Mouse (Mus musculus): ENCODE results near the gene Olfr750. TPM values are rescaled to one million over a fixed set of nuclear protein-coding genes. Genes with fewer than 3 reads are reported as not detected.

Olfr750 gene
- total RNA-seq, 2 experiments from 2014 or later: not detected

GRCm38 (mm10) chr14:51027387-51028155 lies 46.7 kb downstream of the Olfr750 start:
- DNase-seq: no peak

DNA sequence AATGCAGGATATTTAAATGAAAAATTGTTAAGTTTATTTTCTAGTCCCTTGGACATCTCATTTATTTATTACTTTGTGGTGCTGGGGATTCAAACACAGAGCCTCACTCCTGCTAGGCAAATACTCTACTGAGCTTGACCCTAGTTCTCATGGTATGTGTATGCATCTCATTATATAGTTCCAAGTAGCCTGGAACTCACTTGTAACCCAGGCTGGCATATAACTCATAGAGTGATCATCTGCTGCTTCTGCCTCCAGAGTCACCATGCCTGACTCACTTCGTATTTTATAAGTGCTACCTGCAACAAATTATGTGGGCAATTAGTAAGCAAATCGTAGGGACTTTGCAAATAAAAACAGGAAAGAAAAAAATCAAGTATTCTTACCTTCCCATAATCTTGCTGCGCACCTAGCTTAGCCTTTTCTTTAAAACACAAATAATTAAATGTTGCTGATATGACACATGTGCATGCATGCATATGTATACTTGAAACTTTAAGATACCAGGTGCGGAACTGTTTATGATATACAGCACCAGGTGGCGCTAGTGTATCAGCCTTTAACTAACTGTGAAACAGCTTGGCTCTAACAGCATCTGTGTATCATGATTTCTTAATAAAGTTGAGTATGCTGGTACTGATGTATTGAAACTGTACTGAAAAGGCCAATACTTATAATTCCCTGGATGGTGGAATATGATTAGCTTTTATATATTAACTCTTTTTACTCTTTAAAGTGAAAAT lies 47.7 kb downstream of the Olfr750 start:
- peak; percentile 20 for DNase-seq

DNA sequence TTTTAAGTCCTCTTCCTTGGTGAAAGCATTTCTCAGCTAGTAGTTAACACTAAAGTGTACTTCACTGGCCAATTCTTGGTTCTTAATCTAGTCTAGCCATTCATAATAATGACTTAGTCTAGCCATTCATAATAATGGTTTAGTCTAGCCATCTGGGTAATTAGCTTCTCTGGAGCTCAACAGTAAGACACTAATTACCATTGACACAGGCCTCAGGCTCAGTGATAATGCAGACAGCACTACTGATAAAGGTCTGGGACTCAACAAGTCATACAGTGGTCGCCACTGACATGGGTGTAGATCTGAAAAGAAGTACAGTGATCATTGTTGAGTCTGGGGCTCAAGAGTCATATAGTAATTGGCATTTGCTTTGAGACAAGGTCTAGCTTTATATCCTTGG lies 49.4 kb downstream of the Olfr750 start:
- no peak for DNase-seq

DNA sequence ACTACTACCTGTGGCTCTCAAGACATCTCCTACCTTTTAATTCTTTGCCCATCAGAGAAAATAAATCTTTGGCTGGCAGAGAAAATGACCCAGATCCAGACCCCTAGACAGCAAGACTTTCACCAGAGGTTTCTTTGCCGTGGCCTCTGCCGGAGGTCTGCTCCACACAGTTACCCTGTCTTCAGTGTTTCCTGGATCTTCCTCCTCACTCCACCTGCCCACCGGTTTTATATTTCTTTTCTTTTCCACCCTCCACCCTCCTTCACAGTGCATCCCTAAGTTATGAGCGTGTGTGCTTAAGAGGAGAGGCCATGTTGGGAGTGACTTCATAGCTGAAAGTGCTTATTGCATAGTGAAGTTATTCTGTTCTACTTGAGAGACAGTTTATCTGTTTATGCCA lies 50.8 kb downstream of the Olfr750 start:
- DNase-seq: no peak

- peak; percentile 53 for DNase-seq
Observed at GRCm38 (mm10) chr14:51017256-51017655, 57.0 kb downstream of the Olfr750 start.

Other genes starting within 250 kb of the Olfr750 start
- 10 to 100 TPM in 1 of 2 experiments, 1 to 10 TPM in 1; 8.3 to 10.2 TPM for gene Tep1, start 203.9 kb downstream of the Olfr750 start, total RNA-seq (2021)
- 100 to 1,000 TPM in 1 of 2 experiments, 10 to 100 TPM in 1; 97.0 to 105 TPM for gene Klhl33, start 176.9 kb downstream of the Olfr750 start, total RNA-seq (2021)
- 10 to 100 TPM; 40.1 to 41.8 TPM for gene Osgep, start 149.5 kb downstream of the Olfr750 start, total RNA-seq (2021)
- 10 to 100 TPM; 23.7 to 24.8 TPM for gene Apex1, start 149.5 kb downstream of the Olfr750 start, total RNA-seq (2021)
- gene Pip4p1, start 143.6 kb downstream of the Olfr750 start, total RNA-seq (2021): 10 to 100 TPM; 12.9 to 14.6 TPM
- 1 to 10 TPM; 4.4 to 8.7 TPM for gene Pnp, start 143.4 kb downstream of the Olfr750 start, total RNA-seq (2021)
- 1 to 10 TPM; 1.6 to 1.9 TPM for gene Gm49342, start 129.9 kb downstream of the Olfr750 start, total RNA-seq (2021)
- gene Pnp2, start 118.4 kb downstream of the Olfr750 start, total RNA-seq (2021): under 1 TPM; 0.46 to 0.49 TPM
- not detected for gene Rnase10, start 66.7 kb downstream of the Olfr750 start, total RNA-seq (2021)
- gene Rnase9, start 32.6 kb downstream of the Olfr750 start, total RNA-seq (2021): not detected
- not detected for gene Rnase11, start 24.3 kb downstream of the Olfr750 start, total RNA-seq (2021)
- not detected for gene Rnase12, start 16.8 kb downstream of the Olfr750 start, total RNA-seq (2021)
- gene Rnase4, start 16.6 kb upstream of the Olfr750 start, total RNA-seq (2021): 10 to 100 TPM; 30.5 to 40.6 TPM
- gene Ang, start 16.7 kb upstream of the Olfr750 start, total RNA-seq (2021): 1 to 10 TPM; 1.6 to 4.2 TPM
- gene Eddm3b, start 40.0 kb upstream of the Olfr750 start, total RNA-seq (2021): not detected
- not detected for gene Rnase6, start 49.5 kb upstream of the Olfr750 start, total RNA-seq (2021)
- not detected for gene Rnase1, start 72.3 kb upstream of the Olfr750 start, total RNA-seq (2021)
- not detected for gene Rnase2b, start 87.8 kb upstream of the Olfr750 start, total RNA-seq (2021)
- not detected for gene Ang2, start 124.7 kb upstream of the Olfr750 start, total RNA-seq (2021)
- gene Ear14, start 129.0 kb upstream of the Olfr750 start, total RNA-seq (2021): not detected
- 1 to 10 TPM in 1 of 2 experiments, under 1 TPM in 1; 0.43 to 4.2 TPM for gene Rnase2a, start 181.7 kb upstream of the Olfr750 start, total RNA-seq (2021)

All from gastrocnemius, postnatal 25 days (tissue).